Mouse (Mus musculus): ENCODE data around the gene Fcho1.
"Not testable (repeated sequence)": the region's sequence is repeated elsewhere in the genome, so short reads cannot be mapped to it uniquely, and the experiment has no call there.

GRCm38 (mm10) chr8:71703400-71703799, 22.1 kb downstream of the Fcho1 start:
- TF ChIP-seq CTCF, EP300 (IDR thresholded peaks at IDR 0.05): not testable (repeated sequence)
